Mouse (Mus musculus): ENCODE data around the gene Ypel4.

- TF ChIP-seq CTCF (IDR thresholded peaks at IDR 0.05) = no peak
- TF ChIP-seq EP300 (IDR thresholded peaks at IDR 0.05) = no peak
Observed at GRCm38 (mm10) chr2:84703497-84703896, 30.4 kb upstream of the Ypel4 start.

Measured in lung, postnatal 0 days (tissue).